Mouse (Mus musculus) testis, adult 2 months (tissue): Measurements from ENCODE around the gene Sim2.

Source experiments
- CTCF ChIP-seq: fragments of 200-500 bp; IDR thresholded peaks from 2 replicates; pipeline ENCODE4 v1.5.1; 2012; ENCODE audit warnings: low read depth, mild to moderate bottlenecking, inconsistent platforms, low read length, moderate library complexity; ENCODE audit not compliant: control insufficient read depth, insufficient read depth, insufficient replicate concordance
- POLR2A ChIP-seq: fragments of 200-500 bp; IDR thresholded peaks from 2 replicates; pipeline ENCODE4 v1.6.1; 2012; ENCODE audit warnings: low read depth, mild to moderate bottlenecking, inconsistent platforms, low read length, moderate library complexity; ENCODE audit not compliant: control insufficient read depth

- TF ChIP-seq CTCF (no peak), POLR2A (no peak)
Observed at GRCm38 (mm10) chr16:94088226-94088748, 3.6 kb downstream of the Sim2 start.
